Mouse (Mus musculus) embryonic facial prominence, embryonic 15.5 days (tissue): ENCODE measurements at regions not wholly inside any gene's neighbourhood (a gene's known extent, or its start where the extent isn't known, plus 50 kb on each side); places are given as distances from the start of the nearest gene placed in this dataset.
A peak's percentile ranks its signal among the peaks of the same experiment; 100 is the strongest.

Source experiments
- ATAC-seq: fragments of 200-750 bp; cut with Nextera tagmentation; 2 replicates; pipeline ENCODE4 v1.8.0; 2017; ENCODE audit warnings: low read depth, moderate TSS enrichment; ENCODE audit not compliant: insufficient number of reproducible peaks, low FRiP score, low TSS enrichment
- H3K27ac ChIP-seq: fragments of 300-500 bp; sonication (generic); replicated peaks from 2 replicates; pipeline ENCODE4 v1.5.1; 2015; ENCODE audit warnings: mild to moderate bottlenecking, inconsistent platforms
- H3K27me3 ChIP-seq: fragments of 300-500 bp; sonication (generic); 2 replicates; pipeline ENCODE4 v1.6.1; 2015; ENCODE audit warnings: inconsistent platforms
- H3K36me3 ChIP-seq: fragments of 300-500 bp; sonication (generic); 2 replicates; pipeline ENCODE4 v1.6.1; 2015; ENCODE audit warnings: mild to moderate bottlenecking, inconsistent platforms
- H3K4me1 ChIP-seq: fragments of 300-500 bp; sonication (generic); 2 replicates; pipeline ENCODE4 v1.6.1; 2015; ENCODE audit warnings: inconsistent platforms
- H3K4me2 ChIP-seq: fragments of 300-500 bp; sonication (generic); replicated peaks from 2 replicates; pipeline ENCODE4 v1.6.1; 2015; ENCODE audit warnings: mild to moderate bottlenecking, inconsistent platforms
- H3K4me3 ChIP-seq: fragments of 300-500 bp; sonication (generic); replicated peaks from 2 replicates; pipeline ENCODE4 v1.5.1; 2015; ENCODE audit warnings: mild to moderate bottlenecking, inconsistent platforms
- H3K9ac ChIP-seq: fragments of 300-500 bp; sonication (generic); 2 replicates; pipeline ENCODE4 v1.6.1; 2015; ENCODE audit warnings: inconsistent platforms
- H3K9me3 ChIP-seq: fragments of 300-500 bp; sonication (generic); replicated peaks from 2 replicates; pipeline ENCODE4 v1.6.1; 2016; ENCODE audit warnings: inconsistent platforms
- WGBS: fragments of 180-500 bp; shearing (Covaris S2); methylation state at CpG from one replicate; pipeline ENCODE4 v1.1.7; 2015; 5-methylcytosine and 5-hydroxymethylcytosine counted together

DNA sequence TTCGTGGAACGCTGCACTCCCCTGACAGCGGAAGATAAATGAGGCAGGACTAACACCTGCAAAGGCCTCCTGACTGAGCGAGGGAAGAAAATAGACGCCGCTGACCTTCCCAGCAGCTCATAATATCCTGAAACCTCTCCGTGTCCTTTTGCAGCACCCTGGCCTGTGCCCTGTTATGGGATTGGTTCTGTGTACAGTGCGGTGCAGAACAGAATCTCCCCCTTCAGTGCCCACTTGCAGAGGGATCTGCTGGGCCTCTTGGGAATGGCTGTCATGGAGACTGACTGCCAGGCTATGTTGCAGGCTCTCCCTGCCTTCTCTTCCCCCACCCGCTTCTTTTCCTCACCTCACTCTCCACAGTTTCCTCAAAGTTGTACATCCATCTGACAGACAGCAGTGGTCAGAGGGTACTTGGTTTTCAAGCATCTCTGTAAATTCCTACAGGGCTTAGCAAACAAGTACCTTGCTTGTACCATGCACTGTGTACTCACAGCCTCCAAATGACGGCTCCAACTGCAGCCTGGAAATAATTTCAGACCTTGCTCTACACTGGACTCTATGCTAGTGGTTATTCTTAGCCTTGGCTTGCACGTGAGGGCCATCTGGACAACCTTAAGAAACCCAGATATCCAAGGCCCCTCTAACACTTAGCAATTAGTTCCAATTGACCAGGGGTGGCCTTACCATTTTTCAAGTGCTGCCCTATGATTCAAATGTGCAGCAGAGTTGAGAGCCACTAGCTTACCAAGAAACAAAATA lies 382.7 kb downstream of the Gm45692 start:
- ATAC-seq = no peak
- no peak overlapping the region for H3K9ac ChIP-seq
- no peaks in the 10 kb centered on the region for H3K27me3 ChIP-seq
- H3K4me3 ChIP-seq = no peak overlapping the region
- H3K36me3 ChIP-seq = no peaks in the 10 kb centered on the region
- H3K27ac ChIP-seq = no peak overlapping the region
- H3K4me2 ChIP-seq = no peak overlapping the region
- no peaks in the 10 kb centered on the region for H3K9me3 ChIP-seq
- H3K4me1 ChIP-seq = peaks cover 16% of the 10 kb centered on the region; the same call in 1 of the 2 replicates
- 65% methylated on average over 11 of the region's 11 CpGs for WGBS

DNA sequence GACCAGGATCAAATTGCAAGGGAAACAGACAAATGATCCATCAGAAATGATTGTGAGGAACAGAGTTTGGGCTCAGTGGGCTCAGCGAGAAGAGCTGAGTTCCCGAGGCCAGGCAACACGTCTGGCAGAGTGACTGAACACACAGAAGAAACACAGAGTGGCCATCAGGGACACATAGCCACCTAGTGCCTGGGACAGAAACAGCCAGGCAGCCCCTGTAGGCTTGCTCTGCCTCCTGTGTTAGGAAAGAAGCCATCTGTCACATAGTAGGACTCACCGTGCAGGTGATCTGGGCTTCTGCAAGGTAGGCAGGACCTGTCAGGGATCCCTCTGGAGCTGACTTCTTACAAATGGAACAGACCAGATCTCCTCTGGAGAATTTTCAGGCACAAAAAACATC lies 383.4 kb downstream of the Gm45692 start:
- Histone ChIP-seq H3K4me2 (no peak overlapping the region), H3K27ac (no peak overlapping the region), H3K27me3 (no peaks in the 10 kb centered on the region), H3K36me3 (no peaks in the 10 kb centered on the region), H3K9ac (no peak overlapping the region), H3K4me3 (no peak overlapping the region), H3K9me3 (no peaks in the 10 kb centered on the region), H3K4me1 (peaks cover 16% of the 10 kb centered on the region; the same call in 1 of the 2 replicates)
- 32% methylated on average over 4 of the region's 4 CpGs for WGBS
- no peak for ATAC-seq

DNA sequence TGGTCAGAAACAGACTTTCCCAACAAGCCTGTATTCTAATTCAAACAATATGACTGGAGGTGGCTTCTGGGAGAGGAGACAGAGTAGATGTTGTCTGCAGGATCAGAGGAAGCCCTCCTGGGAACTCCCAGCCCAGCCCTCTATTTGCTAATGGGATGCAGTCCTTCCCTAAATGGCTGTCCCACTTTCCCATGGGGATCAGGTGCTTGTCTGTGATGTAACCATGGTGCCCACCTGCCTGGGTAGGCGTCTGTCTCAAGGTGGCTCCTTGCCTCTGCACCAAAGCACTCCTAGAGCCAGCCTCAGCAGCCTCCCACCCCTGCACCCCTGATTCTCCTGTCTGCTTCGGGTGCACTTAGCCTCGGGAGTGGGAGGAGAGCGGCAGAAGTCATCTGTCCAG lies 384.6 kb downstream of the Gm45692 start:
- no peak overlapping the region for H3K9ac ChIP-seq
- ATAC-seq = 0 out of 2 replicates have a peak, but pooled peaks have one; percentile 29
- H3K36me3 ChIP-seq = no peaks in the 10 kb centered on the region
- H3K4me2 ChIP-seq = no peak overlapping the region
- H3K27me3 ChIP-seq = no peaks in the 10 kb centered on the region
- peaks cover 16% of the 10 kb centered on the region; the same call in 1 of the 2 replicates for H3K4me1 ChIP-seq
- WGBS = 35% methylated on average over 4 of the region's 4 CpGs
- no peak overlapping the region for H3K4me3 ChIP-seq
- 0 out of 2 replicates have a peak overlapping the region, but pooled peaks have one; percentile 4 for H3K27ac ChIP-seq
- H3K9me3 ChIP-seq = no peaks in the 10 kb centered on the region

DNA sequence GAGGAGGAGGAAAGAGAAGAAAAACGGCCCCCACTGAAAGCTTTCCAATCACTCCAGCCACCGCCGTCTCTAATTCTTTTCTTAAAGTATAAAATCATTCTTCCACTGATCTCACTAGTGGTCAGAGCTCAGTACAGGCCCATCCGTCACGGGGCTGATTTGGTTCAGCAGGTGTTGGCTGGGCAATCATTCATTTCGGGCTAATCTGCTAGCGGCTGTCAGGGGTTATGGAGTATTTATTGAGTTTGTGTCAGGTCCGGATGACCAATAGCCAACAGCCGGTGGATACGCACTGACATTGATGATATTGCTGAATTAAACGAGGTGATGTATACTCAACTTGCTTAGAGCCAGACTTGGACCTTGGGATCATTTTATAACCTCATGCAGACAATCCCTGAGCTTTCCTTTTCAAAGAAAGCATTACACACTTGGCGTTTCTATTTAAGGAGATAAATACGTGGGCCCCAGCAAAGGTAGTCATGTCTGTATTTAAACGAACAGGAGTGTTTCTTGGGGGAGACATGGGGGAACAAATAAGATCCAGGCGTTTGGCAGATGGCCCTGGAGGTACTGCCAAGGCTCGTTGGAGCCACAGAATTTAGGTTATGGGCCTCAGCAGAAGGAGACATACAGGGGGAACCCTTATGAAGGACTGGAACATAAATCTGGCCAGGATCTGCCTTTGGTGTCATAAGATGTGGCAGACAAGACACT lies 385.1 kb downstream of the Gm45692 start:
- H3K4me3 ChIP-seq = no peak overlapping the region
- no peak overlapping the region for H3K9ac ChIP-seq
- H3K27me3 ChIP-seq = no peaks in the 10 kb centered on the region
- peaks cover 16% of the 10 kb centered on the region; the same call in 1 of the 2 replicates for H3K4me1 ChIP-seq
- 0 out of 2 replicates have a peak overlapping the region, but pooled peaks have one; percentile 4 for H3K27ac ChIP-seq
- no peak; the same call in 1 of the 2 replicates for ATAC-seq
- no peak overlapping the region for H3K4me2 ChIP-seq
- H3K36me3 ChIP-seq = no peaks in the 10 kb centered on the region
- 61% methylated on average over 16 of the region's 16 CpGs for WGBS
- no peaks in the 10 kb centered on the region for H3K9me3 ChIP-seq

DNA sequence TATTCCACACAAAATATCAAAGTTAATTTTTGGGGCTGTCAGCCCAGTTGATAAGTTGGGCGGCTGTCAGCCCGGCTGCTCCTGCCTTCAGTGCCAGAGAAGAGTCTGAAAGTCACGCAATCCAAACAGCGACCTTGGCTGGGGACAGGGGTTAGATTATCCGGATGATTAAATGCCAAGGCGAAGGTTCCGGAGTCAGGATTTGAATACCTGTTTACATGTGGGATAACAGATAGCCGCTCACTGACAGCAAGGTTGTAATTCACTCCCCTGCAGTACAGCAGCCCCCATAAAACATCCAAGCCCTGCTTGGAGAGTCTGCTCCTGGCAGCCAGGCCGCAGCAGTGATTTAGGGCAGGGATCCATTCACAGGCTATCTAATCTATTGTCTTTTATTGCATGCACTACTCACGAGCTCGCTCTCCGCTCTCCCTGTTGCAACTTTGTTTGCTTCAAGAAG lies 388.3 kb downstream of the Gm45692 start:
- no peaks in the 10 kb centered on the region for H3K36me3 ChIP-seq
- H3K9me3 ChIP-seq = no peaks in the 10 kb centered on the region
- no peak overlapping the region for H3K4me2 ChIP-seq
- no peak overlapping the region for H3K27ac ChIP-seq
- ATAC-seq = no peak
- no peak overlapping the region for H3K9ac ChIP-seq
- H3K4me3 ChIP-seq = no peak overlapping the region
- 78% methylated on average over 12 of the region's 12 CpGs for WGBS
- H3K4me1 ChIP-seq = peaks cover 14% of the 10 kb centered on the region; the same call in 1 of the 2 replicates
- no peaks in the 10 kb centered on the region for H3K27me3 ChIP-seq

DNA sequence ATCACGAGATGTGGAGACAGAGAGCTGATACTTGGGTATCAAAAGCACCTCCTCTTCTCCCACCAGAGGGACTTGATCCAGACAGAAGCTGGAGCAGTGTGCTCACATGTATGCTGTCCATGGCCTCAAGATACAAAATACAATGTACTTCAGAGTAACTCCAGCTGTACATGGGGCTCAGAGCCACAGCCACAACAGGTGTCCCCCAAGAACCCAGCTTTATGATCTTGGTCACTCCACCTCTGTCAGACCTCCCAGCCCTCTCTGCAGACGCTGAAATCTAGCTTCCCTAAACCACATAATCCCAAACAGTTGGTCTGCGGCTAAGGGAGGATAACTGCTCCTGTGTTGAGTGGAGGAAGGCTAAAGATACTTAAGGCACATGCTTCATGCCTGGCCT lies 389.9 kb downstream of the Gm45692 start:
- H3K27ac ChIP-seq = no peak overlapping the region
- no peaks in the 10 kb centered on the region for H3K36me3 ChIP-seq
- H3K9ac ChIP-seq = no peak overlapping the region
- H3K9me3 ChIP-seq = no peaks in the 10 kb centered on the region
- H3K4me1 ChIP-seq = peaks cover 2% of the 10 kb centered on the region; the same call in 1 of the 2 replicates
- H3K4me3 ChIP-seq = no peak overlapping the region
- no peak overlapping the region for H3K4me2 ChIP-seq
- ATAC-seq = no peak
- H3K27me3 ChIP-seq = no peaks in the 10 kb centered on the region
- 49% methylated on average over 3 of the region's 3 CpGs for WGBS

DNA sequence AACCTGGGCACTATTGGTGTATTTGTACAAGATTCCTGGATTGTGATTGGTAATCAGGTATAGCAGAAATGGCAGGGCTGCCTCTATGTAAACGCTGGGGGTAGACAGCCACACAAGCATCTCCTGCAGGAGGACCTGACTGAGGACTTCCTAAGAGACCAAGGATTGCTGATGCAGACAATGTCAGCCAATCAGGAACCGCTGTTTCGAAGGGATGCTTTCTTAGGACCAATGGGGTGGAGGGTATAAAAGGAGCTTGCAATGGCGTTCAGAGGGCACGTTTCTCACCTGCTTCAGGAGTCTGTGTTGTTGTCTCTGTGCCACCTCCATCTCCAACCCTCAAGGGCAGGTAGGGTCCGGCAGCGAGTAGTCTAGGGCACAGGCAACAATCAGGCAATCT lies 393.7 kb downstream of the Gm45692 start:
- no peak for ATAC-seq
- H3K27me3 ChIP-seq = no peaks in the 10 kb centered on the region
- no peaks in the 10 kb centered on the region for H3K4me1 ChIP-seq
- no peaks in the 10 kb centered on the region for H3K9me3 ChIP-seq
- no peak overlapping the region for H3K4me3 ChIP-seq
- H3K36me3 ChIP-seq = no peaks in the 10 kb centered on the region
- H3K4me2 ChIP-seq = no peak overlapping the region
- WGBS = 89% methylated on average over 7 of the region's 7 CpGs
- H3K27ac ChIP-seq = no peak overlapping the region
- H3K9ac ChIP-seq = no peak overlapping the region

DNA sequence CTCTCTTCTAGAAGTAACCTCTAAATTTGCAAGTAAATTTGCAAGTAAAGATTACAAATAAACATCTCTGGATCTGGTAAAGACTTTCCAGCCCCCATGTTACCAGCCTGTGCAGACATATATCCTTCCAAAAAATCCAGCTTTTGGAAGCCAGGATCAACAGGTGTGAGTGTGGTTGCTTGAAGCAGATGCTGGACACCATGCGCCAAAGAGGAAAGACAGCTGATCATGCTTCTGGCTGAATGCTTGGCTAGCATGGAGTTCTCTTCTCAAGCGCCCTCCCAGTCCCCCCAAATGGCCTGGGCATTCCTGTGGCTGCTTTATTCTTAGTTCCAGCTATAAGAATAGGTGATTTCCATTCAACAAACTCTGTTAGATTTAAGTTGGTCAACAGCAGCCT lies 404.9 kb downstream of the Gm45692 start:
- no peaks in the 10 kb centered on the region for H3K27me3 ChIP-seq
- no peaks in the 10 kb centered on the region for H3K36me3 ChIP-seq
- 91% methylated on average over 2 of the region's 2 CpGs for WGBS
- no peak overlapping the region for H3K9ac ChIP-seq
- H3K4me3 ChIP-seq = no peak overlapping the region
- no peak for ATAC-seq
- no peak overlapping the region for H3K27ac ChIP-seq
- H3K4me2 ChIP-seq = no peak overlapping the region
- no peaks in the 10 kb centered on the region for H3K4me1 ChIP-seq
- H3K9me3 ChIP-seq = no peaks in the 10 kb centered on the region

DNA sequence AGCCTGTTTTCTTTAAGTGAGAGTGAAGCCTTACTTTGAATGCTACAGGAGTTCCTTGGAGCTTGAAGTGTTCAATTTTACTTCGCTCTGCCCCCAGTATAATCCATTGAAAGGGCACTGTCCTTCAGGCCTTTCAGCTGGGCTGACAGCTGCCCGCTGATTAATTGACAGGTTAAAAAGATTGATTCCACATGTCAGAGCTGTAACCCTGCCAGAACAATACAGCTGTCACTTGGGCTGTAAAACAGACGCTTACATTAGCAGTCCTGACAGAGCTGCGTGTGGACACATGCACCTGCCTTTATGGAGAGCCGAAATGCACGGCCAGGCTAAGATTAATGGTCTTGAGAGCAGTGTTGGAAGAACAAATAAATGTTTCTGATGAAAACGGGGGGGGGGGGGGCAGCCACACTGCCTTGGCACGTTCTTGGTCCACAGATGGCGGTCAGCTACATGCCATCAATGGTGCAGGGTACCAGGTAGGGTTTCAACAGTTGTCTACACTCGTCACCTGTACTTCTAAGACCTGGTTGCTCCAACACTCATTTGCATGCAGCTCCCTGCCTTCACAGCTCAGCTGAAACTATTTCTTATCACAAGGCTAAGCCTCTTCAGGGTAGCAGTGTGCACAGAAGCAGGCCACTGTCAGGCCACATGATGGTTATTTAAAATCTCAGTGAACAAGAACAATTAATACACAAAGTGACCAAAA lies 407.3 kb downstream of the Gm45692 start:
- Histone ChIP-seq H3K27me3 (no peaks in the 10 kb centered on the region), H3K4me3 (no peak overlapping the region), H3K27ac (no peak overlapping the region), H3K4me2 (no peak overlapping the region), H3K9me3 (no peaks in the 10 kb centered on the region), H3K9ac (no peak overlapping the region), H3K4me1 (no peaks in the 10 kb centered on the region), H3K36me3 (no peaks in the 10 kb centered on the region)
- 28% methylated on average over 10 of the region's 10 CpGs for WGBS
- no peak for ATAC-seq

DNA sequence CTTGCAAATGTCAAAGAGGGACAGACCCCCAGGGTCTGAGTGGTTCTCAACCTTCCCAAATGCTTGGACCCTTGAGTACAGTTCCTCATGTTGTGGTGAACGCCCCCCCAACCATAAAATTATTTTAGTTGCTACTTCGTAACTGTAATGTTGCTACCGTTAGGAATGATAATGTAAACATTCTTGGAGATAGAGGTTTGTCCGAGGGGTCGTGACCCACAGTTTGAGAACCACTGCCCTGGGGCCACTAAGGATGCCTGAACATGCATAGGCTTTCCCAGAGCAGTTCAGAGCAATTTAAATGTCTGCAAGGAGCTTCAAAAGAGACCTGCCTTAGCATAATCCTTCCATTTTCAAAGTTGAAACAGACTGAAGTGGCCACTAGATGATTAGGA lies 407.8 kb downstream of the Gm45692 start:
- Histone ChIP-seq H3K27me3 (no peaks in the 10 kb centered on the region), H3K4me2 (no peak overlapping the region), H3K36me3 (no peaks in the 10 kb centered on the region), H3K27ac (no peak overlapping the region), H3K9me3 (no peaks in the 10 kb centered on the region), H3K9ac (no peak overlapping the region), H3K4me3 (no peak overlapping the region), H3K4me1 (no peaks in the 10 kb centered on the region)
- ATAC-seq = no peak
- 40% methylated on average over 5 of the region's 5 CpGs for WGBS

DNA sequence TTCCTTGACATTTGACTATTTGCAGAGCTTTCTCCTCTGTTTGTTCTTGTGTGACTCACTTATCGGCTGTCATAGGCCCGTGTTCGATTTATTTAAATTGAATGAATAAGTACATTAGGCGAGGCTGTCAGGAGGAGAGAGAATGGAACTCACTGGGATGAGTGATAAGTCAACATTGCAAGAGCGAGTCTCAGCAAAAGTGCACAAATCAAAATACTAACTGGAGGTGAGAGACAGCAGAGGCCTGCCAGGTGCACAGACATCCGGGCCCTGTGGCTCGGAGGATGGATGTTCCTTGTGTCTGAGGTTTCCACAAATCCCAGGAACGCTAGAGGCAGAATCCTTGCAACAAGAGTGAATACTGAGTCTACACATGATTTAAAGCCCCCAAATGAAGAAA lies 410.6 kb downstream of the Gm45692 start:
- Histone ChIP-seq H3K27me3 (no peaks in the 10 kb centered on the region), H3K36me3 (no peaks in the 10 kb centered on the region), H3K4me1 (peaks cover 6% of the 10 kb centered on the region), H3K4me3 (no peak overlapping the region), H3K9ac (no peak overlapping the region), H3K4me2 (no peak overlapping the region), H3K9me3 (no peaks in the 10 kb centered on the region), H3K27ac (no peak overlapping the region)
- WGBS = 67% methylated on average over 8 of the region's 8 CpGs
- ATAC-seq = no peak
